Mouse (Mus musculus): ENCODE data around the gene Notch4. TPM values are rescaled to one million over a fixed set of nuclear protein-coding genes. Genes with fewer than 3 reads are reported as not detected.

The Notch4 gene
- polyA plus RNA-seq, 1 experiment: 4.3 TPM

- Histone ChIP-seq H3K27ac (ENCODE audit: insufficient read depth, low read length) (0 out of 2 replicates have a peak overlapping the region, but pooled peaks have one; percentile 27), H3K27me3 (ENCODE audit: control insufficient read depth, insufficient read depth, low read length) (no peaks in the 10 kb centered on the region), H3K4me3 (replicated peaks; ENCODE audit: insufficient read depth, low read depth, low read length) (no peak overlapping the region), H3K4me1 (ENCODE audit: control insufficient read depth, insufficient read depth, low read length) (peaks cover 50% of the 10 kb centered on the region)
- DNase-seq: peak in 1 of 2 experiments; percentile 36
- TF ChIP-seq POLR2A (IDR thresholded peaks at IDR 0.05; ENCODE audit: borderline replicate concordance, insufficient read depth, low read length): no peak
- no peak for TF ChIP-seq CTCF (IDR thresholded peaks at IDR 0.05; ENCODE audit: borderline replicate concordance, insufficient read depth, low read depth, low read length)
- 44% methylated on average over 3 of the region's 3 CpGs for WGBS
These were observed 73.4 kb downstream of the Notch4 start for GRCm38 (mm10) chr17:34637459-34637858.

Other genes starting within 250 kb of the Notch4 start
- 0.08 and 0.10 TPM in 2 replicates for gene H2-Eb2, start 238.6 kb upstream of the Notch4 start, polyA plus RNA-seq (2012; rRNA removed)
- not detected in 2 replicates for gene Btnl2, start 209.4 kb upstream of the Notch4 start, polyA plus RNA-seq (2012; rRNA removed)
- gene Btnl1, start 187.1 kb upstream of the Notch4 start, polyA plus RNA-seq (2012; rRNA removed): not detected in 2 replicates
- gene BC051142, start 165.4 kb upstream of the Notch4 start, polyA plus RNA-seq (2012; rRNA removed): 5.8 and 6.5 TPM in 2 replicates
- gene Btnl4, start 87.0 kb upstream of the Notch4 start, polyA plus RNA-seq (2012; rRNA removed): not detected in 2 replicates
- gene Btnl6, start 46.9 kb upstream of the Notch4 start, polyA plus RNA-seq (2012; rRNA removed): not detected in 2 replicates
- gene Gpsm3, start 25.5 kb downstream of the Notch4 start, polyA plus RNA-seq (2012; rRNA removed): 2.6 and 3.1 TPM in 2 replicates
- 69.5 and 72.3 TPM in 2 replicates for gene Pbx2, start 27.0 kb downstream of the Notch4 start, polyA plus RNA-seq (2012; rRNA removed)
- gene Ager, start 33.6 kb downstream of the Notch4 start, polyA plus RNA-seq (2012; rRNA removed): 1.4 and 1.8 TPM in 2 replicates
- 125 and 137 TPM in 2 replicates for gene Rnf5, start 39.4 kb downstream of the Notch4 start, polyA plus RNA-seq (2012; rRNA removed)
- 172 and 179 TPM in 2 replicates for gene Agpat1, start 40.0 kb downstream of the Notch4 start, polyA plus RNA-seq (2012; rRNA removed)
- gene Egfl8, start 51.7 kb downstream of the Notch4 start, polyA plus RNA-seq (2012; rRNA removed): 6.3 and 7.4 TPM in 2 replicates
- gene Ppt2, start 64.2 kb downstream of the Notch4 start, polyA plus RNA-seq (2012; rRNA removed): 57.3 and 66.9 TPM in 2 replicates
- 194 and 222 TPM in 2 replicates for gene Prrt1, start 65.3 kb downstream of the Notch4 start, polyA plus RNA-seq (2012; rRNA removed)
- 7.4 and 8.5 TPM in 2 replicates for gene Fkbpl, start 80.5 kb downstream of the Notch4 start, polyA plus RNA-seq (2012; rRNA removed)
- 61.4 and 69.4 TPM in 2 replicates for gene Atf6b, start 82.9 kb downstream of the Notch4 start, polyA plus RNA-seq (2012; rRNA removed)
- 1.6 and 1.8 TPM in 2 replicates for gene Tnxb, start 106.3 kb downstream of the Notch4 start, polyA plus RNA-seq (2012; rRNA removed)
- 8.5 and 10.2 TPM in 2 replicates for gene C4b, start 179.6 kb downstream of the Notch4 start, polyA plus RNA-seq (2012; rRNA removed)
- gene Cyp21a1, start 240.3 kb downstream of the Notch4 start, polyA plus RNA-seq (2012; rRNA removed): not detected in 2 replicates

Data from cerebellum, adult 2 months (tissue).